Mouse (Mus musculus) forebrain, embryonic 12.5 days (tissue): ENCODE results near the gene Gm49387. TPM values are rescaled to one million over a fixed set of nuclear protein-coding genes. Genes with fewer than 3 reads are reported as not detected.

Source experiments
- ATAC-seq: fragments of 200-750 bp; cut with Nextera tagmentation; 2 replicates; pipeline ENCODE4 v1.8.0; 2017; ENCODE audit warnings: moderate TSS enrichment; ENCODE audit not compliant: low FRiP score
- H3K27ac ChIP-seq: fragments of 300-500 bp; sonication (generic); 2 replicates; pipeline ENCODE4 v1.5.1; 2016; ENCODE audit warnings: mild to moderate bottlenecking
- H3K27me3 ChIP-seq: fragments of 300-500 bp; sonication (generic); 2 replicates; pipeline ENCODE4 v1.6.1; 2016; ENCODE audit warnings: mild to moderate bottlenecking
- H3K36me3 ChIP-seq: fragments of 300-500 bp; sonication (generic); replicated peaks from 2 replicates; pipeline ENCODE4 v1.6.1; 2016; ENCODE audit warnings: mild to moderate bottlenecking
- H3K4me1 ChIP-seq: fragments of 300-500 bp; sonication (generic); 2 replicates; pipeline ENCODE4 v1.6.1; 2016
- H3K4me2 ChIP-seq: fragments of 300-500 bp; sonication (generic); 2 replicates; pipeline ENCODE4 v1.6.1; 2016; ENCODE audit warnings: mild to moderate bottlenecking, moderate library complexity
- H3K4me3 ChIP-seq: fragments of 300-500 bp; sonication (generic); replicated peaks from 2 replicates; pipeline ENCODE4 v1.5.1; 2016; ENCODE audit warnings: mild to moderate bottlenecking
- H3K9ac ChIP-seq: fragments of 300-500 bp; sonication (generic); 2 replicates; pipeline ENCODE4 v1.6.1; 2016; ENCODE audit warnings: mild to moderate bottlenecking
- H3K9me3 ChIP-seq: fragments of 300-500 bp; sonication (generic); 2 replicates; pipeline ENCODE4 v1.6.1; 2016
- WGBS: fragments of 180-500 bp; shearing (Covaris S2); methylation state at CpG from one replicate; pipeline ENCODE4 v1.1.7; 2016; 5-methylcytosine and 5-hydroxymethylcytosine counted together
- polyA plus RNA-seq: library from polyadenylated mRNA; unstranded; fragments of >200 nt; fragmentation: Nextera tagmentation; extraction: Ambion mirVana; gene quantifications from 2 replicates; pipeline ENCODE4 v1.2.1, GENCODE M21; 2016

The Gm49387 gene
- polyA plus RNA-seq, 1 experiment from 2014 or later = 1.1 TPM

DNA sequence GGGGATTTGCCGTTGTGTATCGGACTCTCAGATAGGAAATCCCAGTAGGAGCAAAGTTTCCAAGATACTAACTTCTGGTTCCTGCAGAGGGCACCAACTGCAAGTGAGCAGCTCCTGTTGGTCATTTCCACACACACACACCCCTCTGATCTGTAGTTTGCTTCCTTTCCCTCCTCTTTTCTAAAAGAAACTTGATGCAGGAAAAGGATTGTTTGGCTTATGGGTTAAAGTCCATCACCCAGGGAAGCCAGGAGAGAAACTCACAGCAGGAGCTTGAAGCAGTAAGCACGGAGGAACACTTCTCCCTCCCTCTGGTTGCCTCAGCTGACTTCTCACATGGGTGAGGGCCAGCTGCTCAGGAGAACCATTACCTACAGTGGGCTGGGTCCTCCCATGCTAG lies 121.5 kb downstream of the Gm49387 start:
- Histone ChIP-seq H3K27ac (no peak overlapping the region), H3K36me3 (no peaks in the 10 kb centered on the region; the same call in 1 of the 2 replicates), H3K4me2 (no peak overlapping the region), H3K27me3 (no peaks in the 10 kb centered on the region), H3K9ac (no peak overlapping the region), H3K4me1 (no peaks in the 10 kb centered on the region), H3K9me3 (peaks cover 5% of the 10 kb centered on the region; the same call in 1 of the 2 replicates), H3K4me3 (no peak overlapping the region)
- no peak for ATAC-seq
- 54% methylated on average over 3 of the region's 3 CpGs for WGBS

DNA sequence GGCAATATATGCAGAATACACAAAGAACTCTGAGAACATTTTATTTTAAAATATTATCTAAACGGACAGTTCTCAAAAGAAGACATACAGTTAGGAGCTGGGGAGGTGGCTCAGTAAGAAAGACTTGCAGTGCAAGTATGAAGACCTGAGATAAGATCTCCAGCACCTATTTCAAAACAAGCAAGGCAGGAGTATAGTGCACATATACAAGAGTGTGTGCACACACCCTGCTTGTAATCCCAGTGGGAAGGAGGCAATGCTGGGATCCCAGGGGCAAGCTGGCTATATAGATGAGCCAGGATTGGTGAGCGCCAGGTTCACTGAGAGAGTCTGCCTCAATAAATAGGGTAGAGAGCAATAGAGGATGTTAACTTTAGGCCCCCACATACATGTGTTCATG lies 124.8 kb downstream of the Gm49387 start:
- H3K27me3 ChIP-seq = no peaks in the 10 kb centered on the region
- H3K4me2 ChIP-seq = no peak overlapping the region
- no peak overlapping the region for H3K27ac ChIP-seq
- H3K4me3 ChIP-seq = no peak overlapping the region
- no peaks in the 10 kb centered on the region for H3K4me1 ChIP-seq
- H3K9ac ChIP-seq = no peak overlapping the region
- no peak for ATAC-seq
- H3K36me3 ChIP-seq = peaks cover 5% of the 10 kb centered on the region; the same call in 1 of the 2 replicates
- WGBS = 99% methylated on average over 2 of the region's 2 CpGs
- peaks cover 6% of the 10 kb centered on the region; the same call in 1 of the 2 replicates for H3K9me3 ChIP-seq

DNA sequence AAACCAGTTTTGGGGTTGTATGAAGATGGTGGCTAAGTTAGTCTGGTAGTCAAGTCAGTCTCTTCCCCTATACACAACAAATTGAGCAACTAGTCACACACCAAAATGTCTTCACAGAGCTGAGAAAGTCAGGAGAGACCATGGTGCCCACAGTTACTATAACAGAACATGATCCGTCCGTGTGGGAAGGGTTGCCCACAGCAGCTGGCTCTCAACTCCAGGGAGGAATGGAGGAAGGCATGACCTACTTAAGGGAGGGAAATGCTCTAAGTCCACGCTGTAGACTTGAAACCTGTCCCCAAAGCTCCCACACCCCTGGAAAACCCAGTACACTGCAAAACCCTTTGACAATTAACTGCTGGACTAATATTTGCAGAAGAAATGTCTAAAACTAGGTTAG lies 130.4 kb downstream of the Gm49387 start:
- Histone ChIP-seq H3K4me2 (no peak overlapping the region), H3K9ac (no peak overlapping the region), H3K27me3 (no peaks in the 10 kb centered on the region), H3K4me1 (no peaks in the 10 kb centered on the region), H3K36me3 (peaks cover 53% of the 10 kb centered on the region), H3K27ac (no peak overlapping the region), H3K4me3 (no peak overlapping the region), H3K9me3 (peaks cover 6% of the 10 kb centered on the region; the same call in 1 of the 2 replicates)
- no peak for ATAC-seq
- 89% methylated on average over 3 of the region's 3 CpGs for WGBS

DNA sequence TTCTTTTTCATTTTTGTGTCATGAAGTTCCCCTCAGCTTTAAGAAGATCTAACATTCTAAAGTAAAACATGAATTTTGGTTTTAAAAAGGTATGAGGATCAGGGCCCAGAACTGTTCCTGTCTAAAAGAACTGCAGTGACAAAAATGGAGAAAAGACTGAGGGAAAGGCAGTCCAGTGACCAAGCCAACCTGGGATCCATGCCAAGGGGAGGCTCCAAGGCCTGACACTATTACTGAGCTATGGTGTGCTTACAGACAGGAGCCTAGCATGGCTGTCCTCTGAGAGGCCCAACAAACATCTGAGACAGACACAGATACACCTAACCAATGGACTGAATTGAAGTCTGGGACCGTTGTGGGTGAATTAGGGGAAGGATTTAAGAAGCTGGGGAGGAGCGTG lies 130.8 kb downstream of the Gm49387 start:
- no peak for ATAC-seq
- Histone ChIP-seq H3K27ac (no peak overlapping the region), H3K4me1 (no peaks in the 10 kb centered on the region), H3K4me3 (no peak overlapping the region), H3K36me3 (peaks cover 57% of the 10 kb centered on the region), H3K4me2 (no peak overlapping the region), H3K9me3 (peaks cover 6% of the 10 kb centered on the region; the same call in 1 of the 2 replicates), H3K9ac (no peak overlapping the region), H3K27me3 (no peaks in the 10 kb centered on the region)
- WGBS = 94% methylated on average over 2 of the region's 2 CpGs

DNA sequence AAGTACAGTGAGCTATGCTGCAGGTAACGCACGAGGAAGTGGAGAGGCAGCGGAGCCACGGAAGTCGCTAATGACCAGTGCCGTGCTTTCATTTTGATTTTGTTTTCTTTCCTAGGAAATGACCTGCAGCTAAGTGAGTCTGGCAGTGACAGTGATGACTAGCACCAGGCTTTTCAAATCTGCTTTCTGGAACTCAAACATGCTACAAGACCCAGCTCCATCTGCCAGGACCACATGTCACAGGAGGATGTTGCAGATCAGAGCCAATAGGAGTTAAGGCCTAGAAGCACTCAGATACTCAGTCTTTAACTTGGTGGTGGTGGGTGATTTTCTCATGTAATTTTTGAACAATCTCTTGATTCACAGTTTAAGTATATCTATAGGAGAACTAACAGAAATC lies 134.2 kb downstream of the Gm49387 start:
- Histone ChIP-seq H3K27me3 (no peaks in the 10 kb centered on the region), H3K27ac (no peak overlapping the region), H3K4me1 (no peaks in the 10 kb centered on the region), H3K9ac (no peak overlapping the region), H3K4me3 (no peak overlapping the region), H3K36me3 (peaks cover 86% of the 10 kb centered on the region), H3K9me3 (no peaks in the 10 kb centered on the region), H3K4me2 (no peak overlapping the region)
- 97% methylated on average over 6 of the region's 6 CpGs for WGBS
- no peak for ATAC-seq

DNA sequence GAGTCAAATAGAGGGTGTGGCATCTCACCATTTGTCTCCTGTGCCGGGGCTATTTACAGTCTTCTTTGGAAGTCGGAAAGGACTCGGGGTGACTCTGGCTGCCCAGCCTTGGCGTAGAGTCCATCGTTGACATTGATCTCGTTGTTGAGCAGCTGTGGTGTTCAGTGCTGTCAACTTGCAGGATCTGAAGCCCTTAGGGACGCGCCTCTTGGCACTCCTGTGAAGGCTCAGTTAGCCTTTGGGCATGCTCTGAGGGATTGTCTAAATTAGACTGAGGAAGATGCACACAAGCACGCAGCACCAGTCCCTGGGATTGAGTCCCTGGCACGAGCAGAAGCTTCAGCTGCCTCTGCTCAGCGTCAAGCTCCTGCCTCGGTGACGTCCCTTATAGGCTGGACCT lies 137.3 kb downstream of the Gm49387 start:
- H3K4me1 ChIP-seq = no peaks in the 10 kb centered on the region
- H3K9me3 ChIP-seq = no peaks in the 10 kb centered on the region
- no peak for ATAC-seq
- no peak overlapping the region for H3K4me2 ChIP-seq
- H3K27ac ChIP-seq = no peak overlapping the region
- H3K4me3 ChIP-seq = no peak overlapping the region
- no peak overlapping the region for H3K9ac ChIP-seq
- 95% methylated on average over 13 of the region's 13 CpGs for WGBS
- H3K27me3 ChIP-seq = no peaks in the 10 kb centered on the region
- peaks cover 93% of the 10 kb centered on the region for H3K36me3 ChIP-seq

Other genes with a start within 250 kb of the Gm49387 start
- gene Sh3bp5, start 204.8 kb downstream of the Gm49387 start, polyA plus RNA-seq = 37.7 and 39.1 TPM in 2 replicates
- gene Eaf1, start 146.5 kb downstream of the Gm49387 start, polyA plus RNA-seq = 21.6 and 22.8 TPM in 2 replicates
- 73.5 and 78.9 TPM in 2 replicates for gene Mettl6, start 145.8 kb downstream of the Gm49387 start, polyA plus RNA-seq
- gene Colq, start 49.5 kb downstream of the Gm49387 start, polyA plus RNA-seq = 0.06 and 0.15 TPM in 2 replicates
- gene Btd, start 150 bp upstream of the Gm49387 start, polyA plus RNA-seq = 13.9 and 15.2 TPM in 2 replicates
- 6.9 and 8.9 TPM in 2 replicates for gene Hacl1, start 408 bp upstream of the Gm49387 start, polyA plus RNA-seq
- 16.4 and 16.7 TPM in 2 replicates for gene Ankrd28, start 189.8 kb upstream of the Gm49387 start, polyA plus RNA-seq